Mouse (Mus musculus): Measurements from ENCODE around the gene 4931406P16Rik.

DNA sequence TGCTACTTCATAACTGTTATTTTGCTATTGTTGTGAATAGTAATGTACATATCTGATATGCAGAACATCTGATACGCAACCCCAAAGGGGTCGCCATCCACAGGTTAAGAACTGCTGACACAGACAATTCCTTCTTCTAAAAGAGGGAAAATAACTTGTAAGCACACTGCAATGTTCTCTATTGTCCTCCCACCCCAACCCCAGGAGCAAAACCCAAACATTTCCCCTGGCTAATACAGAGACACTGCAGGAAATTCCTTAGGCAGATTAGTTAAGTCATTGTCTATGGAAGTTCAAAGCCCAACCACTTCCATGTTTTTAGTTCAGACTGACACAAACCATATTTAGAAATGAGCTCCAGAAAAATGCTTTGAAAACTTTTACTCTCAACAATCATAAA, 14.5 kb downstream of the 4931406P16Rik start:
- no peak for TF ChIP-seq CTCF (IDR thresholded peaks at IDR 0.05; ENCODE audit: insufficient read depth, low read depth, low read length)
- no peak for TF ChIP-seq POLR2A (IDR thresholded peaks at IDR 0.05; ENCODE audit: insufficient read depth, low read depth, low read length)
